Mouse (Mus musculus): ENCODE measurements at regions not wholly inside any gene's neighbourhood (a gene's known extent, or its start where the extent isn't known, plus 50 kb on each side); places are given as distances from the start of the nearest gene placed in this dataset.

DNA sequence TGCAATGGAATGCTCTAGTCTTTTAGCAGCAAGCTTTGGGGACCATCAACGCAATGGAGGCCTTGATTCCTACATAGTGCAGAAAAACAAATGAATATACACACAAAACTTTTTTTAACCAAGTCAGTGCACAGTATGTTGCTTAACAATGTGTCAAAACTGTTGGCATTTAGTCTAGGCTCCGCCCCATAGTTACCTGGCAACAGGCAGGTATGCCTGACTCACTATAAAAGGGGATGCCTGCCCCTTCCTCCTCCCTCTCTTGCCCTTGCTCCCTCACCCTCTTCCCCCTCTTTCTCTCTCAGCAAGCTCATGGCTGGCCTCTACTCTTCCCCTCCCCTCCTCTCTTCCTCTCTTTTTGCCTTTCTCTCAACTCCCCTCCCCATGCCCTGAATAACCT lies 56.7 kb upstream of the Tln2 start:
- H3K79me2 ChIP-seq (ENCODE audit: control insufficient read depth, insufficient read depth, low read length, poor library complexity) = no peaks in the 10 kb centered on the region
- H3K4me3 ChIP-seq (ENCODE audit: control insufficient read depth in 1 of 2, insufficient read depth in 1 of 2, low read depth in 2 of 2, low read length in 2 of 2) = no peak overlapping the region
- no peak overlapping the region for H3K9ac ChIP-seq (ENCODE audit: control insufficient read depth, low read depth, low read length, poor library complexity, severe bottlenecking)
- H3K36me3 ChIP-seq (ENCODE audit: control insufficient read depth in 1 of 2, insufficient read depth in 2 of 2, low read length in 2 of 2) = no peaks in the 10 kb centered on the region
- H3K27me3 ChIP-seq (ENCODE audit: control insufficient read depth in 1 of 2, insufficient read depth in 2 of 2, low read length in 2 of 2) = no peaks in the 10 kb centered on the region
- no peaks in the 10 kb centered on the region for H3K9me3 ChIP-seq (replicated peaks; ENCODE audit: insufficient read depth, low read length)
- TF ChIP-seq E2F4 (IDR thresholded peaks at IDR 0.05; ENCODE audit: borderline replicate concordance, low read depth, low read length) (no peak), ZMIZ1 (IDR thresholded peaks at IDR 0.05; ENCODE audit: low read depth, low read length) (no peak), UBTF (IDR thresholded peaks at IDR 0.05; ENCODE audit: borderline replicate concordance, insufficient read depth, low read depth, low read length) (no peak), BHLHE40 (IDR thresholded peaks at IDR 0.05; ENCODE audit: borderline replicate concordance, low read depth, low read length) (no peak), ELF1 (IDR thresholded peaks at IDR 0.05; ENCODE audit: low read depth, low read length) (no peak), MXI1 (IDR thresholded peaks at IDR 0.05; ENCODE audit: low read depth, low read length) (no peak), MEF2A (IDR thresholded peaks at IDR 0.05; ENCODE audit: extremely low read depth, insufficient replicate concordance, low read depth, low read length, poor library complexity, severe bottlenecking) (no peak), ETS1 (IDR thresholded peaks at IDR 0.05; ENCODE audit: low read depth, low read length) (no peak), HCFC1 (IDR thresholded peaks at IDR 0.05; ENCODE audit: low read depth, low read length) (no peak), POLR2AphosphoS5 (IDR thresholded peaks at IDR 0.05; ENCODE audit: borderline replicate concordance, low read depth, low read length) (no peak), RAD21 (IDR thresholded peaks at IDR 0.05; ENCODE audit: low read depth, low read length) (no peak), ZNF384 (IDR thresholded peaks at IDR 0.05; ENCODE audit: low read depth, low read length) (no peak), USF1 (IDR thresholded peaks at IDR 0.05; ENCODE audit: low read depth, low read length) (no peak), KAT2A (conservative IDR thresholded peaks at IDR 0.05; ENCODE audit: low read depth, low read length) (no peak), JUND (IDR thresholded peaks at IDR 0.05; ENCODE audit: low read depth, low read length) (no peak), CHD2 (IDR thresholded peaks at IDR 0.05; ENCODE audit: low read length) (no peak), MYB (IDR thresholded peaks at IDR 0.05; ENCODE audit: low read depth, low read length) (no peak), TBP (IDR thresholded peaks at IDR 0.05; ENCODE audit: low read depth, low read length) (no peak), MAZ (IDR thresholded peaks at IDR 0.05; ENCODE audit: low read depth, low read length) (no peak)
- no peaks in the 10 kb centered on the region for H3K4me1 ChIP-seq (ENCODE audit: control insufficient read depth in 1 of 2, insufficient read depth in 2 of 2, low read length in 2 of 2)
- DNase-seq (ENCODE audit: low read depth, low spot score) = no peak
- H3K27ac ChIP-seq (ENCODE audit: control insufficient read depth, low read depth, low read length) = no peak overlapping the region

DNA sequence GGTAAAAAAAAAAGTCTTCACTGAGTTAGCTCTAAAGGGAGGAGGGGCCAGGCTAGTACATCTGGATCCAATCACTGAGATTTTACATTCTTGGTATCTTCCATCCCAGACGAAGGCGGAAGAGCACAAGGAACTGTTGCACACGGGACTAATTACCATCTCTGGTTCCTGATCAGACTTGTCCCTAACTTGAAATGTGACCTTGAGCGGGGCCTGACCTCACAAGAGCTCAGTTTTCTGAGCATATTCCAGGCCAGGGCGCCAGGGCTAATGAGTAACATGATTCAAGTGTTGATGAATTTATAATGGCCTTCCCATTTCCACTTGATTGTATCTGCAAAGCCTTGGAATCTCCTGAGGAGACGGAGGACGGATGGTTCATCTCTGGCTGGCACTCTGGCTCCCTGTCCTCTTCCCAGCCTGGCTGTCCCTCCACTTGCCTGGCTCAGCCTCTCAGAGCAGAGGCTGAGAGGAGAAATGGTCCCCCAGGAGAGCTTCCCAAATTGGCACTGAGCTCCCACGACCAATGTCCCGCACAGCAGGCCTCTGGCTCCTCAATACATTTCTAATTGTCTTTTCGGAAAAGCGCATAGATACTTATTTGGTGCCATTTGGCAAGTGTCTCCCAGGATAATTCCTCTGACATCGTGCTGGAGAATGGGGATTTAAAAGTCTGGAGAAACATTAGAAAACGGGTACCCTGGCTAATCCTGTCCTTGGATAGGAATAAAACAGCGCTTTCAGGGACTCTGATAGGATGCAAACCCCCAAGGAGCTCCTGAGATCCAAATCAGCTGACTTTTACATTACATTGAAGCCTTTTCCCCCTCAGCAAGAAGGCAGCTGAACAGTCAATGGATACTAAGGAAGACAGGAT lies 58.1 kb upstream of the Tln2 start:
- Histone ChIP-seq H3K79me2 (ENCODE audit: control insufficient read depth, insufficient read depth, low read length, poor library complexity) (no peaks in the 10 kb centered on the region), H3K27ac (ENCODE audit: control insufficient read depth, low read depth, low read length) (no peak overlapping the region), H3K4me1 (ENCODE audit: control insufficient read depth in 1 of 2, insufficient read depth in 2 of 2, low read length in 2 of 2) (no peaks in the 10 kb centered on the region), H3K9me3 (replicated peaks; ENCODE audit: insufficient read depth, low read length) (no peaks in the 10 kb centered on the region), H3K4me3 (ENCODE audit: control insufficient read depth in 1 of 2, insufficient read depth in 1 of 2, low read depth in 2 of 2, low read length in 2 of 2) (no peak overlapping the region), H3K27me3 (ENCODE audit: control insufficient read depth in 1 of 2, insufficient read depth in 2 of 2, low read length in 2 of 2) (no peaks in the 10 kb centered on the region), H3K36me3 (ENCODE audit: control insufficient read depth in 1 of 2, insufficient read depth in 2 of 2, low read length in 2 of 2) (no peaks in the 10 kb centered on the region), H3K9ac (ENCODE audit: control insufficient read depth, low read depth, low read length, poor library complexity, severe bottlenecking) (no peak overlapping the region)
- no peak for TF ChIP-seq TAL1 (IDR thresholded peaks at IDR 0.05; ENCODE audit: low read length)
- TF ChIP-seq MYB (IDR thresholded peaks at IDR 0.05; ENCODE audit: low read depth, low read length) = no peak
- no peak for TF ChIP-seq ZNF384 (IDR thresholded peaks at IDR 0.05; ENCODE audit: low read depth, low read length)
- TF ChIP-seq TBP (IDR thresholded peaks at IDR 0.05; ENCODE audit: low read depth, low read length) = no peak
- no peak for TF ChIP-seq ZMIZ1 (IDR thresholded peaks at IDR 0.05; ENCODE audit: low read depth, low read length)
- no peak for TF ChIP-seq MXI1 (IDR thresholded peaks at IDR 0.05; ENCODE audit: low read depth, low read length)
- TF ChIP-seq UBTF (IDR thresholded peaks at IDR 0.05; ENCODE audit: borderline replicate concordance, insufficient read depth, low read depth, low read length) = no peak
- TF ChIP-seq GABPA (IDR thresholded peaks at IDR 0.05; ENCODE audit: low read depth, low read length) = no peak
- TF ChIP-seq SMC3 (IDR thresholded peaks at IDR 0.05; ENCODE audit: low read depth, low read length) = no peak
- no peak for TF ChIP-seq MAX (IDR thresholded peaks at IDR 0.05; ENCODE audit: low read length)
- no peak for TF ChIP-seq RAD21 (IDR thresholded peaks at IDR 0.05; ENCODE audit: low read depth, low read length)
- no peak for TF ChIP-seq RCOR1 (IDR thresholded peaks at IDR 0.05; ENCODE audit: low read depth, low read length)
- no peak for TF ChIP-seq MYC (IDR thresholded peaks at IDR 0.05; ENCODE audit: low read depth, low read length)
- no peak for TF ChIP-seq GATA1 (IDR thresholded peaks at IDR 0.05; ENCODE audit: low read depth, low read length)
- TF ChIP-seq ZC3H11A (IDR thresholded peaks at IDR 0.05; ENCODE audit: low read depth, low read length) = no peak
- TF ChIP-seq HCFC1 (IDR thresholded peaks at IDR 0.05; ENCODE audit: low read depth, low read length) = no peak
- no peak for TF ChIP-seq CHD1 (IDR thresholded peaks at IDR 0.05; ENCODE audit: low read depth, low read length)
- no peak for TF ChIP-seq KAT2A (conservative IDR thresholded peaks at IDR 0.05; ENCODE audit: low read depth, low read length)
- TF ChIP-seq CHD2 (IDR thresholded peaks at IDR 0.05; ENCODE audit: low read length) = no peak
- no peak for TF ChIP-seq POLR2AphosphoS2 (IDR thresholded peaks at IDR 0.05; ENCODE audit: low read length)
- DNase-seq (ENCODE audit: low read depth, low spot score) = no peak

Measured in MEL (cell line).